Mouse (Mus musculus) midbrain, embryonic 14.5 days (tissue): Measurements from ENCODE around the gene Syn3. TPM values are rescaled to one million over a fixed set of nuclear protein-coding genes. Genes with fewer than 3 reads are reported as not detected.

ENCODE experiments used
- ATAC-seq: fragments of 200-750 bp; cut with Nextera tagmentation; 2 replicates; pipeline ENCODE4 v1.8.0; 2017; ENCODE audit warnings: moderate number of reproducible peaks, moderate library complexity; ENCODE audit not compliant: low FRiP score, low TSS enrichment
- DNase-seq: peaks from one replicate; pipeline ENCODE4 v3.0.0-alpha.2; 2015
- H3K27ac ChIP-seq: fragments of 300-500 bp; sonication (generic); replicated peaks from 2 replicates; pipeline ENCODE4 v1.5.1; 2014; ENCODE audit warnings: mild to moderate bottlenecking, low read depth, low read length, moderate library complexity
- H3K27me3 ChIP-seq: fragments of 300-500 bp; sonication (generic); 2 replicates; pipeline ENCODE4 v1.6.1; 2014; ENCODE audit warnings: low read length, control low read depth, mixed read lengths; ENCODE audit not compliant: control insufficient read depth, insufficient read depth
- H3K36me3 ChIP-seq: fragments of 300-500 bp; sonication (generic); 2 replicates; pipeline ENCODE4 v1.6.1; 2014; ENCODE audit warnings: low read length, control low read depth; ENCODE audit not compliant: control insufficient read depth, insufficient read depth
- H3K4me1 ChIP-seq: fragments of 300-500 bp; sonication (generic); 2 replicates; pipeline ENCODE4 v1.6.1; 2014; ENCODE audit warnings: mild to moderate bottlenecking, antibody characterized with exemption, low read length, control low read depth; ENCODE audit not compliant: control insufficient read depth, insufficient read depth
- H3K4me2 ChIP-seq: fragments of 300-500 bp; sonication (generic); 2 replicates; pipeline ENCODE4 v1.6.1; 2014; ENCODE audit warnings: mild to moderate bottlenecking, low read length, moderate library complexity
- H3K4me3 ChIP-seq: fragments of 300-500 bp; sonication (generic); replicated peaks from 2 replicates; pipeline ENCODE4 v1.5.1; 2014; ENCODE audit warnings: low read depth, low read length
- H3K9ac ChIP-seq: fragments of 300-500 bp; sonication (generic); replicated peaks from 2 replicates; pipeline ENCODE4 v1.6.1; 2014; ENCODE audit warnings: mild to moderate bottlenecking, low read length, moderate library complexity
- H3K9me3 ChIP-seq: fragments of 300-500 bp; sonication (generic); 2 replicates; pipeline ENCODE4 v1.6.1; 2016; ENCODE audit warnings: low read length, control low read depth, mixed read lengths; ENCODE audit not compliant: control insufficient read depth
- WGBS: fragments of 180-500 bp; shearing (Covaris S2); extraction: QIAGEN DNeasy Blood & Tissue Kit; methylation state at CpG from one replicate; pipeline ENCODE4 v1.1.7; 2014; 5-methylcytosine and 5-hydroxymethylcytosine counted together
- polyA plus RNA-seq: library from polyadenylated mRNA; unstranded; fragments of >200 nt; fragmentation: Nextera tagmentation; extraction: Ambion mirVana; gene quantifications from 2 replicates; pipeline ENCODE4 v1.2.1, GENCODE M21; 2014

Syn3 gene
- polyA plus RNA-seq, 1 experiment from 2014 or later, result 25.6 TPM

GRCm38 (mm10) chr10:86344654-86345053 is 154.0 kb downstream of the Syn3 start:
- 85% methylated on average over 6 of the region's 6 CpGs for WGBS

GRCm38 (mm10) chr10:86343931-86344330 is 154.8 kb downstream of the Syn3 start:
- ATAC-seq (no peak), DNase-seq (no peak)
- peaks cover 4% of the 10 kb centered on the region; the same call in 1 of the 2 replicates for H3K4me1 ChIP-seq
- H3K4me2 ChIP-seq, result no peak overlapping the region
- H3K4me3 ChIP-seq, result no peak overlapping the region
- H3K36me3 ChIP-seq, result no peaks in the 10 kb centered on the region
- no peak overlapping the region for H3K27ac ChIP-seq
- H3K9ac ChIP-seq, result no peak overlapping the region
- H3K27me3 ChIP-seq, result no peaks in the 10 kb centered on the region
- 96% methylated on average over 7 of the region's 7 CpGs for WGBS
- no peaks in the 10 kb centered on the region for H3K9me3 ChIP-seq

More at GRCm38 (mm10) chr10:86344654-86345053, 154.0 kb downstream of the Syn3 start:
- no peak for ATAC-seq
- Histone ChIP-seq H3K4me2 (no peak overlapping the region), H3K27ac (no peak overlapping the region), H3K9me3 (no peaks in the 10 kb centered on the region), H3K9ac (no peak overlapping the region), H3K36me3 (no peaks in the 10 kb centered on the region), H3K27me3 (no peaks in the 10 kb centered on the region), H3K4me1 (peaks cover 4% of the 10 kb centered on the region; the same call in 1 of the 2 replicates), H3K4me3 (no peak overlapping the region)
- DNase-seq, result no peak

- WGBS, result 88% methylated on average over 6 of the region's 6 CpGs
These were observed 155.3 kb downstream of the Syn3 start for GRCm38 (mm10) chr10:86343362-86343761.

DNA sequence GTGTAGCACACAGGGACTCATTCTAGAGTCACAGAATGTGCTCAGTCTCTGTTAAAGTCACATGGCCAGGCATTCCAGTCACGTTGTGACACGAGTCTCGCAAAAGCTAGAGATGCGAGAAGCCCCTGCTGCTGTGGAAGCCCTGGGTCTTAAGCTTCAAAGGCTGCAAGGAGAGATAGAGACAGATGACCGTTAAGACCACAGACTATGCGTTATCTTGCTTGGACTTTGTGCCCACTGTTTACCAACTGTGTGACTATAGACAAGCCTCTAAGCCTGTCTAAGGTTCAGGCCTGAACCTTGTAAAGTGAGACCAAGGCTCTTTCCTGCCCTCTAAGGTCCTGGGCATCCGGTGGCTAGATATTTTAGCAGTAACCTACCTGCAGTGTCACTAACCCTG is 156.0 kb downstream of the Syn3 start:
- no peaks in the 10 kb centered on the region for H3K9me3 ChIP-seq
- H3K36me3 ChIP-seq, result no peaks in the 10 kb centered on the region
- no peak overlapping the region for H3K4me3 ChIP-seq
- WGBS, result 63% methylated on average over 7 of the region's 7 CpGs
- no peaks in the 10 kb centered on the region for H3K27me3 ChIP-seq
- H3K9ac ChIP-seq, result no peak overlapping the region
- no peak for ATAC-seq
- peaks cover 8% of the 10 kb centered on the region; the same call in 1 of the 2 replicates for H3K4me1 ChIP-seq
- no peak for DNase-seq
- H3K4me2 ChIP-seq, result no peak overlapping the region
- no peak overlapping the region for H3K27ac ChIP-seq

More at GRCm38 (mm10) chr10:86343362-86343761, 155.3 kb downstream of the Syn3 start:
- DNase-seq (no peak), ATAC-seq (no peak)
- H3K27me3 ChIP-seq, result no peaks in the 10 kb centered on the region
- H3K9me3 ChIP-seq, result no peaks in the 10 kb centered on the region
- H3K4me2 ChIP-seq, result no peak overlapping the region
- no peak overlapping the region for H3K9ac ChIP-seq
- no peak overlapping the region for H3K27ac ChIP-seq
- H3K36me3 ChIP-seq, result no peaks in the 10 kb centered on the region
- no peak overlapping the region for H3K4me3 ChIP-seq
- peaks cover 5% of the 10 kb centered on the region; the same call in 1 of the 2 replicates for H3K4me1 ChIP-seq

DNA sequence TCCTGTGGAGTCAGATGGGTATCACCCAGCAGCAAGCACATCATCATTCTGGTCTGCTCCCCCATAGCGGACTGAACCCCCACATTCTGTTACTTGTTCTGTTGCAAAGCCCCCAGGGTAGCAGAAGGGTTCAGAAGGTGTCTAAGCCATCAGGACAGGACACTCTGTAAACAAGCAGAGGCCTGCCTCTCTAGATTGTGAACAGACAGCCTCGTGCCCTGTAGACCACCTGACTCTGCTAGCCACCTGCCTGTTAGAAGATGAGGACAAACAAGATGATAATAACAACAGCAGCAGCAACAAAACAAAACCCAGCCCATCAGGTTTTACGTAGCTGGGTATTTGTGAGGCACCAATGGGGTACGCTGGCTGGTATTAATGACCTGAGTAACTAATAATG is 156.5 kb downstream of the Syn3 start:
- Histone ChIP-seq H3K4me3 (no peak overlapping the region), H3K27ac (no peak overlapping the region), H3K27me3 (no peaks in the 10 kb centered on the region), H3K36me3 (no peaks in the 10 kb centered on the region), H3K9ac (no peak overlapping the region), H3K4me1 (peaks cover 8% of the 10 kb centered on the region; the same call in 1 of the 2 replicates), H3K4me2 (no peak overlapping the region), H3K9me3 (no peaks in the 10 kb centered on the region)
- DNase-seq (no peak), ATAC-seq (no peak)
- 88% methylated on average over 4 of the region's 4 CpGs for WGBS

DNA sequence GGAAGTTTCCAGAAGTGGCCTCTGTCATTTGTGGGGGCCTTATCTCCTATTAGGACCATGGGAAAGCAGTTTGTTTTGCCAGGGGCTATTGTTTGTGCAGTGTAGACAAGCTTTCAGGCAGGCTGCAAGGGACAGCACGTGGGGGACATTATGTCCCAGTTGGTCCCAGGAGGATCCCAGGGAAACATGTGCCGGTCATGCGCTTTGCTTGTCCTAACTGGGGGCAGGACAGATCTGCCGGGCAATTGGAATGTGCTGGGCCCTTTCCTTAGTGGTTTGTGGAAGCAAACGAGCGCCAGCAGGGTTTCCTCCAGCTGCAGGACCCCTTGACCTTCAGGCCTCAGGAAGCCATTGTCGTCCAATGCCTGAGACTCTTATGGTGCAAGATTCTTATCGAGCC is 157.1 kb downstream of the Syn3 start:
- no peak overlapping the region for H3K4me2 ChIP-seq
- no peak overlapping the region for H3K9ac ChIP-seq
- H3K9me3 ChIP-seq, result no peaks in the 10 kb centered on the region
- DNase-seq (no peak), ATAC-seq (no peak)
- H3K4me3 ChIP-seq, result no peak overlapping the region
- H3K27ac ChIP-seq, result no peak overlapping the region
- H3K27me3 ChIP-seq, result no peaks in the 10 kb centered on the region
- H3K36me3 ChIP-seq, result no peaks in the 10 kb centered on the region
- 38% methylated on average over 8 of the region's 8 CpGs for WGBS
- H3K4me1 ChIP-seq, result peaks cover 8% of the 10 kb centered on the region; the same call in 1 of the 2 replicates

- no peaks in the 10 kb centered on the region for H3K9me3 ChIP-seq
- WGBS, result 75% methylated on average over 3 of the region's 3 CpGs
- no peak overlapping the region for H3K4me2 ChIP-seq
- H3K4me3 ChIP-seq, result no peak overlapping the region
- no peak overlapping the region for H3K9ac ChIP-seq
- H3K27me3 ChIP-seq, result no peaks in the 10 kb centered on the region
- H3K36me3 ChIP-seq, result no peaks in the 10 kb centered on the region
- no peak overlapping the region for H3K27ac ChIP-seq
- DNase-seq (no peak), ATAC-seq (no peak)
- H3K4me1 ChIP-seq, result peaks cover 8% of the 10 kb centered on the region; the same call in 1 of the 2 replicates
These were observed 157.6 kb downstream of the Syn3 start for GRCm38 (mm10) chr10:86340991-86341527.

DNA sequence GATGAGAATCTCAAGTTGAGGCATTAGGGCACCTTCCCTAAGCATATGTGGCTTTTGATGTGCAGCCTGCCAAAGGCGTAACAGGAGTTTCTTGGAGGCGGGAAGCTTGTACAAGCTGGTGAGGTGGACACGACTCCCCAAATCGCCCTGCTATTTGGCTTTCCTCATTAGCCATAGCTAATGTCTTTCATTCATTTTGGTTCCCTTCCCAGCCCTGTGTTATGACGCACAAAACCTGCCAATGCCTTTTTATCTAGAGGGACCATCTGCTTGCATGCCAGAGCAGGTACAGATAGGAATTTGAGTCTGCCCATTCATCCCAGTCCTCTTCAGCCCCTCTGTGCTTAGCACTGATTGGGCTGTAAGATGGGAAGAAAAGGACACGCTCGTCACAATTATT is 158.3 kb downstream of the Syn3 start:
- no peaks in the 10 kb centered on the region for H3K27me3 ChIP-seq
- H3K9ac ChIP-seq, result no peak overlapping the region
- DNase-seq, result no peak
- no peak overlapping the region for H3K4me2 ChIP-seq
- H3K9me3 ChIP-seq, result no peaks in the 10 kb centered on the region
- peaks cover 8% of the 10 kb centered on the region; the same call in 1 of the 2 replicates for H3K4me1 ChIP-seq
- no peak for ATAC-seq
- no peak overlapping the region for H3K4me3 ChIP-seq
- H3K36me3 ChIP-seq, result no peaks in the 10 kb centered on the region
- 84% methylated on average over 7 of the region's 7 CpGs for WGBS
- H3K27ac ChIP-seq, result no peak overlapping the region

DNA sequence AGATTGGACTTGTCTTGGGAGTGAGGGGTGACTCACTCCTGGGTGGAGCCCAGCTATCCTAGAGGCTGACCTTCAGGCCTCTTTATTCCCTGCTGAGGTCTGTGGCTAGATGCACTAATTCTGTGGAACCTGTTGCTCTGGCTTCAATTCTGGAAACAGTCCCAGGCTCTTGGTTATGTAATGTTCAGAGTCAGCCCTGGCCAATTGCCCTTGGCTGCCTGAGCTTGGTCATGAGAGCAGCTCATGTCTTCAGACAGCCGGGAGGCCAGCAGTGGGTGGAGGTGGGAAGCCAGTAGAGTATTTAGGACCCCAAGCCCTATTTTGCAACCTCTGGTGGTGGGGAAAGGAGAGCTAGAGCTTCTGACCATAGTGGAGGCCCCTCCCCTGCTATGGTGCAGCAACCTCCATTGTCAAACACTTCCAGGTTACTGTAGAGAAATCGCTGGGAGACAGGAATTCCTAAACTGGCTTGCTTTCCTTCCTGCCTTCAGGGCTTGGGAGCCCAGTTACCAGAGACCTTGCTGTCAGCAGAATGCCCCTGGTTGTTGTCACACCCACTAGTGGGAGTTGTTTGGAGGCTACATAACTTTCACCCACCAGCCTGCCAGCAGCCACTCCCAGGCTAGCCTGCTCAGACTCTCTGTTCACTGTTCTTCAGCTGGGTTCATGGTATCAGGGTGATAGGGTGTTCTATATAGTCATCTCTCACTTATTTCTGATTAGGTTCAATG is 158.9 kb downstream of the Syn3 start:
- WGBS, result 79% methylated on average over 2 of the region's 2 CpGs
- Histone ChIP-seq H3K36me3 (no peaks in the 10 kb centered on the region), H3K27ac (no peak overlapping the region), H3K27me3 (no peaks in the 10 kb centered on the region), H3K9ac (no peak overlapping the region), H3K4me3 (no peak overlapping the region), H3K4me1 (peaks cover 8% of the 10 kb centered on the region; the same call in 1 of the 2 replicates), H3K9me3 (no peaks in the 10 kb centered on the region), H3K4me2 (no peak overlapping the region)
- ATAC-seq (no peak; the same call in 1 of the 2 replicates), DNase-seq (peak; percentile 28)
